Mouse (Mus musculus): ENCODE data around the gene Txlnb.

- no peak for TF ChIP-seq MAFK (IDR thresholded peaks at IDR 0.05; ENCODE audit: insufficient read depth, low read depth, low read length)
- no peak for TF ChIP-seq CHD2 (IDR thresholded peaks at IDR 0.05; ENCODE audit: low read depth, low read length)
- no peak for TF ChIP-seq HCFC1 (IDR thresholded peaks at IDR 0.05; ENCODE audit: borderline replicate concordance, insufficient read depth, low read length)
- no peak for TF ChIP-seq ZC3H11A (IDR thresholded peaks at IDR 0.05; ENCODE audit: borderline replicate concordance, low read depth, low read length)
- no peak for TF ChIP-seq ZNF384 (IDR thresholded peaks at IDR 0.05; ENCODE audit: low read depth, low read length)
Measured at GRCm38 (mm10) chr10:17815052-17815451, 19.0 kb downstream of the Txlnb start.

Data from ES-E14 (cell line).